Mouse (Mus musculus) neural tube, embryonic 12.5 days (tissue): ENCODE measurements around the gene Arhgap19. TPM values are rescaled to one million over a fixed set of nuclear protein-coding genes. Genes with fewer than 3 reads are reported as not detected.
"Not testable (repeated sequence)": the region's sequence is repeated elsewhere in the genome, so short reads cannot be mapped to it uniquely, and the experiment has no call there.

Experiments
- ATAC-seq: fragments of 200-750 bp; cut with Nextera tagmentation; 2 replicates; pipeline ENCODE4 v1.8.0; 2017; ENCODE audit warnings: low read depth, mild to moderate bottlenecking, moderate TSS enrichment, moderate library complexity; ENCODE audit not compliant: low FRiP score
- H3K27ac ChIP-seq: fragments of 300-500 bp; sonication (generic); 2 replicates; pipeline ENCODE4 v1.5.1; 2016
- H3K27me3 ChIP-seq: fragments of 300-500 bp; sonication (generic); replicated peaks from 2 replicates; pipeline ENCODE4 v1.6.1; 2016; ENCODE audit warnings: mild to moderate bottlenecking
- H3K36me3 ChIP-seq: fragments of 300-500 bp; sonication (generic); 2 replicates; pipeline ENCODE4 v1.6.1; 2016; ENCODE audit warnings: mild to moderate bottlenecking
- H3K4me1 ChIP-seq: fragments of 300-500 bp; sonication (generic); 2 replicates; pipeline ENCODE4 v1.6.1; 2016
- H3K4me2 ChIP-seq: fragments of 300-500 bp; sonication (generic); replicated peaks from 2 replicates; pipeline ENCODE4 v1.6.1; 2016; ENCODE audit warnings: mild to moderate bottlenecking
- H3K4me3 ChIP-seq: fragments of 300-500 bp; sonication (generic); 2 replicates; pipeline ENCODE4 v1.5.1; 2016
- H3K9ac ChIP-seq: fragments of 300-500 bp; sonication (generic); 2 replicates; pipeline ENCODE4 v1.6.1; 2016; ENCODE audit warnings: mild to moderate bottlenecking
- H3K9me3 ChIP-seq: fragments of 300-500 bp; sonication (generic); 2 replicates; pipeline ENCODE4 v1.6.1; 2016; ENCODE audit warnings: mild to moderate bottlenecking
- WGBS: fragments of 180-500 bp; shearing (Covaris S2); methylation state at CpG from one replicate; pipeline ENCODE4 v1.1.7; 2016; 5-methylcytosine and 5-hydroxymethylcytosine counted together
- polyA plus RNA-seq: library from polyadenylated mRNA; unstranded; fragments of >200 nt; fragmentation: Nextera tagmentation; extraction: Ambion mirVana; gene quantifications from 2 replicates; pipeline ENCODE4 v1.2.1, GENCODE M21; 2016

Gene Arhgap19
- 21.2 and 22.0 TPM in 2 replicates for polyA plus RNA-seq

GRCm38 (mm10) chr19:41801742-41802369, at the start of gene Arhgap19:
Gene Arhgap19, minus strand, starts transcription at chr19:41802047.
- peak; percentile 100 for ATAC-seq
- H3K4me1 ChIP-seq, result peaks cover 15% of the 10 kb centered on the region
- peak within 1 kb of the TSS; percentile 79 for H3K9ac ChIP-seq
- peak within 1 kb of the TSS; percentile 81 for H3K4me3 ChIP-seq
- H3K27me3 ChIP-seq, result no peaks in the 10 kb centered on the region
- peaks cover 7% of the 10 kb centered on the region; the same call in 1 of the 2 replicates for H3K9me3 ChIP-seq
- H3K4me2 ChIP-seq, result peak within 1 kb of the TSS; percentile 80
- H3K27ac ChIP-seq, result no peak within 1 kb of the TSS
- WGBS, result under 1% methylated on average over 48 of the region's 48 CpGs
- H3K36me3 ChIP-seq, result no peaks in the 10 kb centered on the region

- ATAC-seq, result no peak
- no peaks in the 10 kb centered on the region for H3K36me3 ChIP-seq
- 0 out of 2 replicates have a peak overlapping the region, but pooled peaks have one; percentile 41 for H3K9ac ChIP-seq
- no peaks in the 10 kb centered on the region for H3K9me3 ChIP-seq
- 12% methylated on average over 14 of the region's 14 CpGs for WGBS
- no peaks in the 10 kb centered on the region for H3K27me3 ChIP-seq
- H3K4me1 ChIP-seq, result peaks cover 29% of the 10 kb centered on the region
- H3K4me2 ChIP-seq, result peak overlapping the region; percentile 44
- H3K27ac ChIP-seq, result peak overlapping the region; percentile 88
- no peak overlapping the region for H3K4me3 ChIP-seq
These were observed 49.1 kb upstream of the Arhgap19 start for GRCm38 (mm10) chr19:41850719-41851543.

GRCm38 (mm10) chr19:41850021-41850718, 48.3 kb upstream of the Arhgap19 start:
- H3K9ac ChIP-seq, result no peak overlapping the region
- no peaks in the 10 kb centered on the region for H3K27me3 ChIP-seq
- peak overlapping the region; percentile 44 for H3K4me2 ChIP-seq
- peaks cover 32% of the 10 kb centered on the region for H3K4me1 ChIP-seq
- no peak for ATAC-seq
- 11% methylated on average over 6 of the region's 6 CpGs for WGBS
- peak overlapping the region; percentile 88 for H3K27ac ChIP-seq
- H3K36me3 ChIP-seq, result no peaks in the 10 kb centered on the region
- H3K9me3 ChIP-seq, result no peaks in the 10 kb centered on the region
- H3K4me3 ChIP-seq, result no peak overlapping the region

- no peaks in the 10 kb centered on the region for H3K27me3 ChIP-seq
- peaks cover 32% of the 10 kb centered on the region for H3K4me1 ChIP-seq
- no peaks in the 10 kb centered on the region for H3K36me3 ChIP-seq
- 1% methylated on average over 71 of the region's 72 CpGs for WGBS
- peak; percentile 95 for ATAC-seq
- no peaks in the 10 kb centered on the region for H3K9me3 ChIP-seq
- peak within 1 kb of the TSS; percentile 97 for H3K4me2 ChIP-seq
- peak within 1 kb of the TSS; percentile 92 for H3K9ac ChIP-seq
- peak within 1 kb of the TSS; percentile 82; the same call in 1 of the 2 replicates for H3K27ac ChIP-seq
- peak within 1 kb of the TSS; percentile 86 for H3K4me3 ChIP-seq
These were observed 46.4 kb upstream of the Arhgap19 start, which contains the start of gene Frat2 for GRCm38 (mm10) chr19:41847992-41848851. Gene Frat2, minus strand, starts transcription at chr19:41848132.

- H3K4me1 ChIP-seq, result peaks cover 32% of the 10 kb centered on the region
- H3K4me2 ChIP-seq, result peak overlapping the region; percentile 97
- peak overlapping the region; percentile 82; the same call in 1 of the 2 replicates for H3K27ac ChIP-seq
- peak overlapping the region; percentile 92 for H3K9ac ChIP-seq
- under 1% methylated on average over 53 of the region's 53 CpGs for WGBS
- ATAC-seq, result peak; percentile 59
- not testable (repeated sequence) for H3K36me3 ChIP-seq, H3K27me3 ChIP-seq, H3K9me3 ChIP-seq
- peak overlapping the region; percentile 86 for H3K4me3 ChIP-seq
These were observed 45.8 kb upstream of the Arhgap19 start for GRCm38 (mm10) chr19:41847614-41847991.

- Histone ChIP-seq H3K9ac (peak overlapping the region; percentile 92), H3K9me3 (no peaks in the 10 kb centered on the region), H3K4me1 (peaks cover 32% of the 10 kb centered on the region), H3K27me3 (no peaks in the 10 kb centered on the region), H3K36me3 (no peaks in the 10 kb centered on the region), H3K4me2 (peak overlapping the region; percentile 97), H3K4me3 (peak overlapping the region; percentile 86), H3K27ac (peak overlapping the region; percentile 82; the same call in 1 of the 2 replicates)
- peak; percentile 14; the same call in 1 of the 2 replicates for ATAC-seq
- WGBS, result under 1% methylated on average over 64 of the region's 64 CpGs
These were observed 45.3 kb upstream of the Arhgap19 start for GRCm38 (mm10) chr19:41847091-41847581.

GRCm38 (mm10) chr19:41846366-41847090, 44.7 kb upstream of the Arhgap19 start:
- Histone ChIP-seq H3K27me3 (no peaks in the 10 kb centered on the region), H3K4me2 (peak overlapping the region; percentile 97), H3K4me3 (peak overlapping the region; percentile 86), H3K36me3 (no peaks in the 10 kb centered on the region), H3K9ac (peak overlapping the region; percentile 92), H3K4me1 (peaks cover 28% of the 10 kb centered on the region), H3K9me3 (no peaks in the 10 kb centered on the region), H3K27ac (0 out of 2 replicates have a peak overlapping the region, but pooled peaks have one; percentile 82)
- ATAC-seq, result no peak; the same call in 1 of the 2 replicates
- 11% methylated on average over 21 of the region's 21 CpGs for WGBS

- H3K4me3 ChIP-seq, result no peak overlapping the region
- H3K9me3 ChIP-seq, result no peaks in the 10 kb centered on the region
- H3K27ac ChIP-seq, result no peak overlapping the region
- no peak for ATAC-seq
- H3K36me3 ChIP-seq, result no peaks in the 10 kb centered on the region
- no peaks in the 10 kb centered on the region for H3K27me3 ChIP-seq
- 83% methylated on average over 6 of the region's 6 CpGs for WGBS
- H3K4me1 ChIP-seq, result peaks cover 9% of the 10 kb centered on the region
- H3K9ac ChIP-seq, result no peak overlapping the region
- H3K4me2 ChIP-seq, result no peak overlapping the region
These were observed 42.5 kb upstream of the Arhgap19 start for GRCm38 (mm10) chr19:41844345-41844744.

GRCm38 (mm10) chr19:41842706-41843105, 40.9 kb upstream of the Arhgap19 start:
- no peak overlapping the region for H3K4me2 ChIP-seq
- ATAC-seq, result no peak
- H3K27me3 ChIP-seq, result no peaks in the 10 kb centered on the region
- no peak overlapping the region for H3K9ac ChIP-seq
- peaks cover 9% of the 10 kb centered on the region for H3K4me1 ChIP-seq
- no peaks in the 10 kb centered on the region for H3K9me3 ChIP-seq
- no peak overlapping the region for H3K4me3 ChIP-seq
- H3K36me3 ChIP-seq, result no peaks in the 10 kb centered on the region
- H3K27ac ChIP-seq, result no peak overlapping the region
- 85% methylated on average over 4 of the region's 4 CpGs for whole genome bisulfite sequencing

GRCm38 (mm10) chr19:41842196-41842595, 40.3 kb upstream of the Arhgap19 start:
- Histone ChIP-seq H3K36me3 (no peaks in the 10 kb centered on the region), H3K27ac (no peak overlapping the region), H3K4me1 (peaks cover 9% of the 10 kb centered on the region), H3K9ac (no peak overlapping the region), H3K27me3 (no peaks in the 10 kb centered on the region), H3K9me3 (no peaks in the 10 kb centered on the region), H3K4me3 (no peak overlapping the region), H3K4me2 (no peak overlapping the region)
- no peak for ATAC-seq
- WGBS, result 85% methylated on average over 4 of the region's 4 CpGs
